Mouse (Mus musculus) hindbrain, postnatal 0 days (tissue): Measurements from ENCODE around the gene Cyp2d22. TPM values are rescaled to one million over a fixed set of nuclear protein-coding genes. Genes with fewer than 3 reads are reported as not detected.
"Not testable (repeated sequence)": the region's sequence is repeated elsewhere in the genome, so short reads cannot be mapped to it uniquely, and the experiment has no call there.

ENCODE experiments used
- ATAC-seq: fragments of 200-750 bp; cut with Nextera tagmentation; 2 replicates; pipeline ENCODE4 v1.8.0; 2017; ENCODE audit warnings: mild to moderate bottlenecking, moderate TSS enrichment, moderate library complexity
- DNase-seq: peaks from one replicate; pipeline ENCODE4 v3.0.0-alpha.2; 2015; ENCODE audit warnings: low spot score
- H3K27ac ChIP-seq: fragments of 300-500 bp; sonication (generic); 2 replicates; pipeline ENCODE4 v1.5.1; 2014; ENCODE audit warnings: mild to moderate bottlenecking
- H3K27me3 ChIP-seq: fragments of 300-500 bp; sonication (generic); 2 replicates; pipeline ENCODE4 v1.6.1; 2014; ENCODE audit warnings: low read length, mixed read lengths; ENCODE audit not compliant: insufficient read depth
- H3K36me3 ChIP-seq: fragments of 300-500 bp; sonication (generic); 2 replicates; pipeline ENCODE4 v1.6.1; 2014; ENCODE audit warnings: low read length, mixed read lengths; ENCODE audit not compliant: insufficient read depth
- H3K4me1 ChIP-seq: fragments of 300-500 bp; sonication (generic); 2 replicates; pipeline ENCODE4 v1.6.1; 2014; ENCODE audit warnings: antibody characterized with exemption, low read length, mixed read lengths; ENCODE audit not compliant: insufficient read depth
- H3K4me2 ChIP-seq: fragments of 300-500 bp; sonication (generic); 2 replicates; pipeline ENCODE4 v1.6.1; 2014; ENCODE audit warnings: low read depth, mild to moderate bottlenecking, low read length, moderate library complexity, mixed read lengths
- H3K4me3 ChIP-seq: fragments of 300-500 bp; sonication (generic); 2 replicates; pipeline ENCODE4 v1.5.1; 2014; ENCODE audit warnings: low read length
- H3K9ac ChIP-seq: fragments of 300-500 bp; sonication (generic); replicated peaks from 2 replicates; pipeline ENCODE4 v1.6.1; 2014; ENCODE audit warnings: mild to moderate bottlenecking, low read length, moderate library complexity, mixed read lengths
- H3K9me3 ChIP-seq: fragments of 300-500 bp; sonication (generic); 2 replicates; pipeline ENCODE4 v1.6.1; 2016; ENCODE audit warnings: low read length, mixed read lengths
- CTCF ChIP-seq: IDR thresholded peaks from 2 replicates; pipeline ENCODE4 v1.5.1; 2016; ENCODE audit warnings: antibody characterized with exemption, control low read depth, low read depth
- WGBS: fragments of 180-500 bp; shearing (Covaris S2); extraction: QIAGEN DNeasy Blood & Tissue Kit; methylation state at CpG from one replicate; pipeline ENCODE4 v1.1.7; 2014; 5-methylcytosine and 5-hydroxymethylcytosine counted together
- polyA plus RNA-seq: library from polyadenylated mRNA; unstranded; fragments of >200 nt; fragmentation: Nextera tagmentation; extraction: Ambion mirVana; gene quantifications from 2 replicates; pipeline ENCODE4 v1.2.1, GENCODE M21; 2015
- total RNA-seq: library from RNA; depleted of rRNA; stranded (reverse); fragments of >200 nt; gene quantifications from 2 replicates; pipeline ENCODE4 v1.2.3, GENCODE M21; 2014

The Cyp2d22 gene
- total and polyA plus RNA-seq, 2 experiments from 2014 or later: 3.7 to 6.1 TPM

DNA sequence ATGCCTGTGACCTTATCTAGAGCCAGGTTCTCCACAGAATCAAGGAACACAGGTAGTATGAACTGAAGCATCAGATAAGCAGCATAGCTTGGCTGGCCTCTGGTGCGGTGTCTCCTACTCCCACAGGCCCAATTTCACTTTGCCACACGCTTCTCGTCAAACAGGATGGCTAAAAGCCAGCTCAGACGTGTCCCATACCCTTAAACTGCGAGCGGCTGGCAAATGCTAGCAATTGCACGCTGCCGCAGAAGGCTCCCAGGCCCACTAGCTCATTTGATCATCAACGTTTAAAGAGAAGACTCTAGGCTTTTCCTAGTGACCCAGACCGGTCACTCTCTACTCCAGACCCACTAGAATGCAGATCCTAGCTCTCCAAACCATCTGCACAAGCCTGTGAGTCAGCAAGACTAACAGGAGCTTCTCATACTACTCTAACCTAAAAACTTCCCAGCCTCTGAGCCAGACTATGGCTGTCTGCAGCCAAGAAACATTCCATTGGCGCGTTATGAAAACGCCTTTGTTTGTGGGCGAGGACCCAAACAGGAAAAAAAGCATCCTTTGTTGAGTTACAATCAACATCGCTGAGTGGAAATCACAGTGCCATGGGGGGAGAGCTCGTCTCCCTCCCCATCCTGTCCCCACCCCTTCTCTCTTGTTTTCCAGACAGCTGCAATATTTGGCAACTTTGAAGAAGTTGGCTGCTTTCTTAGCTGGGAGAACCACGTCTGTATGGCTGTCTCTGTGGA, 3.5 kb downstream of the Cyp2d22 start:
- Histone ChIP-seq H3K27ac (peak overlapping the region; percentile 42; the same call in 1 of the 2 replicates), H3K4me2 (no peak overlapping the region), H3K36me3 (no peaks in the 10 kb centered on the region), H3K9me3 (no peaks in the 10 kb centered on the region), H3K9ac (no peak overlapping the region), H3K27me3 (no peaks in the 10 kb centered on the region), H3K4me3 (no peak overlapping the region), H3K4me1 (peaks cover 3% of the 10 kb centered on the region; the same call in 1 of the 2 replicates)
- DNase-seq (peak; percentile 50), ATAC-seq (peak; percentile 54; the same call in 1 of the 2 replicates)
- 38% methylated on average over 17 of the region's 17 CpGs for WGBS
- TF ChIP-seq CTCF: no peak

DNA sequence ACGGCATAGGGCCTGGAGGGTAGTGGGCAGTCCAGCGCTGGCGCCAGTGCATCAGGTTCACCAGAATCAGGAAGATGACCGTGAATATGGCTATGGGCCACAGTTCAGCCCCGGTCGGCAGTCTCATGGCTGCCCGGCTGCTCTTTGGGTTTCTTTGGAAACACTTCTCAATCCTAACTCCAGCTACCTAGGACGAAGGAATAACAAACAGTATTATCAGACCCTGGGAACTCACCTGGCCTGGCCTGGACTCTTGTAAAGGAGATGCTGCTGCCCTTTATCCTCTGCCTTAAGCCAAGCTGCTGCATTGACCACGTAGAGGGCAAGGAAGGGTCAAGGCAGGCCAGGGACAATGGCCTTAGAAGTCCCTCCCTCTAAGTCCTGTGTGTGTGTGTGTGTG, 4.2 kb downstream of the Cyp2d22 start:
- H3K27me3 ChIP-seq: no peaks in the 10 kb centered on the region
- DNase-seq (no peak), ATAC-seq (no peak)
- H3K9me3 ChIP-seq: no peaks in the 10 kb centered on the region
- no peak overlapping the region for H3K4me3 ChIP-seq
- TF ChIP-seq CTCF: no peak
- H3K27ac ChIP-seq: no peak overlapping the region
- no peaks in the 10 kb centered on the region for H3K36me3 ChIP-seq
- peaks cover 3% of the 10 kb centered on the region; the same call in 1 of the 2 replicates for H3K4me1 ChIP-seq
- H3K4me2 ChIP-seq: no peak overlapping the region
- H3K9ac ChIP-seq: no peak overlapping the region
- WGBS: 88% methylated on average over 9 of the region's 9 CpGs

DNA sequence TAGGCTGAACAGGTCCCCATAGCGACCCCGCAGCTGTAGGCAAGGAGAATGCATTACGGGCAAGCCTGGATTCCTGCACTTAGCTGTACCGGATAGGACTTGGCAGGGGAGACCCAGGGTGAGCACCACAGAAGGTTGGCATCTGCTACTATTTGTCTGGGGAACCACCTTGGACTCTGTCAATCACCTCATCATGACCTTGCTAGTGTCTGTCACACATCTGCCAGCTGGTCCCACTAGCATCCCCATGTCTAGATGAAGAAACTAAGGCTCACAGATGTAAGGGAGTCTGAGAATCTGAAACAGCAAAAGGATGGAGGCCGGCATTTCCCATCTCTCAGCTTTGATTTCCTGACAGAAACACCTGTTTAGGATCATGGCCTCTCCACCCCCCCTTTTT, 5.6 kb downstream of the Cyp2d22 start:
- Histone ChIP-seq H3K4me2 (no peak overlapping the region), H3K9me3 (no peaks in the 10 kb centered on the region), H3K27ac (no peak overlapping the region), H3K4me3 (no peak overlapping the region), H3K9ac (no peak overlapping the region), H3K36me3 (no peaks in the 10 kb centered on the region), H3K4me1 (no peaks in the 10 kb centered on the region; the same call in 1 of the 2 replicates), H3K27me3 (no peaks in the 10 kb centered on the region)
- no peak for DNase-seq
- WGBS: 66% methylated on average over 5 of the region's 5 CpGs
- no peak for ATAC-seq
- no peak for TF ChIP-seq CTCF

DNA sequence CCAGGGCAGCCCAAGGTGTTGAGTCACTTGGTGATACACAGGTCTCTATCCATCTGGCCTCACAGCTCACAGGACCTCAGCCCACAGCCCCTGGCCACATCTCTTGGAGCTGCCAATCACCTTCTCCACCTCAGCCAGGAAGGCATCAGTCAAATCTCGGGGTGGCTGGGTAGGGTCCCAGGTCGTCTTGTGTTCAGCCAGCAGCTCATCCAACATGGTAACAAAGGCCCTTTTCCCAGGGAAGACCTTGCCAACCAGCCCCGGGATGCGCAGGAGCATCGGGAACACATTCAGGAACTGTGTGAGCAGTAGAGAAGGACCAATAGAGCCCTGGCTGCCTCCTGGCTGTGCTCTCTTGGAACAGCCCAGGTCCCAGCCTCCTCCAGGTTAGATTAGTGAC, 7.1 kb downstream of the Cyp2d22 start:
- no peak for DNase-seq
- WGBS: 83% methylated on average over 5 of the region's 5 CpGs
- TF ChIP-seq CTCF: no peak
- ATAC-seq: no peak
- no peak overlapping the region for H3K9ac ChIP-seq
- no peak overlapping the region for H3K4me2 ChIP-seq
- no peaks in the 10 kb centered on the region; the same call in 1 of the 2 replicates for H3K4me1 ChIP-seq
- no peak overlapping the region for H3K27ac ChIP-seq
- no peak overlapping the region for H3K4me3 ChIP-seq
- H3K27me3 ChIP-seq: no peaks in the 10 kb centered on the region
- no peaks in the 10 kb centered on the region for H3K36me3 ChIP-seq
- H3K9me3 ChIP-seq: no peaks in the 10 kb centered on the region

DNA sequence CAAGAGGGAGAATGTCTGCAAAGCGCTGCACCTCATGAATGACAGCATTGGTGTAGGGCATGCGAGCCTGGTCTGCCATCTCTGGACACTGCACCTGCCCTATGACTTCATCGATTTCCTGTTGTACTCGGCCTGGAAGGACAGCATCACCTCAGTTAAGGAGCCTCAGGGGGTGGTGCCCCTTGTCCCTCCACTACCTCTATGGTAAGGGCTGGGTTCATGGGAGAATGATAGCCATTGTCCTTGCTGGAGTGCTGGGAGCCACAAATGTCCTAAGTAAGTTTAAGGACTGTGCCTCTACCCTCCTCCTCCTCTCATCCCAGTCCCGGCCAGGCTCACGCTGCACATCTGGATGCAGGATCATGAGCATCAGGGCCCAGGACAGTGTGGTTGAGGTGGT, 7.6 kb downstream of the Cyp2d22 start:
- TF ChIP-seq CTCF: no peak
- 92% methylated on average over 6 of the region's 6 CpGs for WGBS
- H3K9me3 ChIP-seq: no peaks in the 10 kb centered on the region
- no peak overlapping the region for H3K27ac ChIP-seq
- no peaks in the 10 kb centered on the region; the same call in 1 of the 2 replicates for H3K4me1 ChIP-seq
- no peaks in the 10 kb centered on the region for H3K36me3 ChIP-seq
- no peaks in the 10 kb centered on the region for H3K27me3 ChIP-seq
- no peak overlapping the region for H3K4me3 ChIP-seq
- no peak overlapping the region for H3K4me2 ChIP-seq
- ATAC-seq: no peak
- no peak overlapping the region for H3K9ac ChIP-seq
- no peak for DNase-seq

DNA sequence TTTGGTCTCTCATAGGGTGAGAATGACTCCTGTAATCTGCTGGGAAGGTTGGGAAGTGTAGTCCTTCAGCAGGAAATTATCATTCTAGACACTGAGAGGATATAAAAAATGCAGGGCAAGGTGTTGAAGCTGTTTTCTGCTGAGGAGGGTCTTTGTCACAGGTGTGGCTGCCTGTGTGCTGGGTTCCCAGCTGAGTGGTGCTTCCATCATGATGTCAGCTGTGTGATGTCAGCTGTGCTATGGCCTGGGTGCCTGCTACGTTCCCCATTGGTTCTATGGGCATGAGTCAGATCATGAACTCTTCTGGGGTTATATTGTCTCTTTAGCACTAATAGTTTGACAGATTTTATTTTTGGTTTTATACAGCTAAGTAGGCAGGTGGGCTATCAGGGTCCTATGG, 11.2 kb downstream of the Cyp2d22 start:
- H3K27ac ChIP-seq: no peak overlapping the region
- TF ChIP-seq CTCF: no peak
- H3K4me3 ChIP-seq: no peak overlapping the region
- H3K4me2 ChIP-seq: no peak overlapping the region
- no peaks in the 10 kb centered on the region for H3K9me3 ChIP-seq
- DNase-seq (no peak), ATAC-seq (no peak)
- H3K27me3 ChIP-seq: no peaks in the 10 kb centered on the region
- 88% methylated on average over 1 of the region's 1 CpGs for WGBS
- no peaks in the 10 kb centered on the region for H3K4me1 ChIP-seq
- H3K9ac ChIP-seq: no peak overlapping the region
- H3K36me3 ChIP-seq: no peaks in the 10 kb centered on the region

DNA sequence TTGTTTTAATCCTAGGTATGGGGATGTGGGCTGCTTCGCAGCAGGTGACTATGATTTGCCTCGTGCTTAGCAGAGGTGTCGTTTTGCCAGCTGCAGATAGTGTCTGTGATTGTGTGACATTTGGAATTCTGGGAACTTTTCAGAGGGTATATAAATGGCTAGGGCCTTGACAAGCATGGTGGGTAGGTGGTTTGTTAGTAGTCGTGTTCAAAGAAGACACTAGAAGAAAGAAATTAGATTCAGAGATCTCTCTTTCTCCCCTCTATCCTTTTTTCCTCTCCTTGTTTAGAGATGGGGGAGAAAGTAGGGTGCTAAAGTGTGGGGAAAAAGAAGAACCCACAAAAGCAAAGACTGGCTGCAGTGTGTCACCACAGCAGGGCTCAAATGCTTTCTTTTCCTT, 11.9 kb downstream of the Cyp2d22 start:
- no peak overlapping the region for H3K9ac ChIP-seq
- no peak for TF ChIP-seq CTCF
- H3K27me3 ChIP-seq: no peaks in the 10 kb centered on the region
- no peak overlapping the region for H3K27ac ChIP-seq
- no peak overlapping the region for H3K4me3 ChIP-seq
- H3K9me3 ChIP-seq: no peaks in the 10 kb centered on the region
- H3K36me3 ChIP-seq: no peaks in the 10 kb centered on the region
- no peak overlapping the region for H3K4me2 ChIP-seq
- DNase-seq (no peak), ATAC-seq (no peak)
- no peaks in the 10 kb centered on the region for H3K4me1 ChIP-seq
- WGBS: 92% methylated on average over 4 of the region's 4 CpGs

DNA sequence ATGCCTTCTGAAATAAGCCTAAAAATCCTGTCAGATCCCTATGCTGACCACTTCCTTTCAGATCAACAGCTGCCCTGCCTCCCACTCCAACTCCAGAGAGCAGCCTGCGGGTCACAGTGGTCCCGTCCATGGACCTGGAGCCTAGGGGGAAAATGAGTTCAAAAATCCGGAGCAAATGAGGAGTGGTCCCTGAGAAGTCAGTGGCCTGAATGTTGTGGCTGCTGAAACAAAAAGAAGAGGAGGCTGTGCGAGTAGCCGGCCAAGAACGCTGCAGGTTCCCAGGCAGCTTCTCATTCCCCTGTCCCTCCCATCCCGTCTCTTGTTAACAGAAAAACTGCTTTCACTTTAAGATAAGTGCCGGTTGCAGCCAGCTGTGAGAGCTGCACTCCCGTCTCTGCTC, 15.5 kb downstream of the Cyp2d22 start:
- 9% methylated on average over 6 of the region's 9 CpGs for WGBS
- not testable (repeated sequence) for H3K4me3 ChIP-seq, H3K36me3 ChIP-seq, DNase-seq, H3K4me2 ChIP-seq, H3K27ac ChIP-seq, ATAC-seq, H3K27me3 ChIP-seq, H3K9ac ChIP-seq, H3K9me3 ChIP-seq, H3K4me1 ChIP-seq

DNA sequence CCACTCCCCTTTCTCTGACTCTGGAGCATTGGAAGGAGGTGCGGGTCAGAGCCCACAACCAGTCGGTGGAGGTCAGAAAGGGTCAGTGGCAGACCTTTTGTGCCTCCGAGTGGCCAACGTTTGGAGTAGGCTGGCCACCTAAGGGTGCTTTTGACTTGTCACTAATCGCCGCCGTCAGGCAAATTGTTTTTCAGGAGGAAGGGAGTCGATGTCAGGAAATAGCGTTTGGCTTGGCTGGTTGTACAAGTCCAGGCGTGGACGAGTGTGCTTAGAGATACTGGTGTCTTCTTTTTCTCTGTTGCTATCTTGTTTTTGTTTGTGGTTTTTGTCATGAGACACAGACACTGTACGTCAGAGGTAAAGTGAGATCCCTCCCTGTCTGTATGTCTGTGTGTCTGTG, 16.3 kb downstream of the Cyp2d22 start:
- H3K4me2 ChIP-seq, H3K4me1 ChIP-seq, H3K9me3 ChIP-seq, DNase-seq, H3K4me3 ChIP-seq, H3K9ac ChIP-seq, H3K27me3 ChIP-seq, H3K27ac ChIP-seq, H3K36me3 ChIP-seq, ATAC-seq: not testable (repeated sequence)
- 75% methylated on average over 7 of the region's 12 CpGs for WGBS
